Mouse (Mus musculus) c-Kit-positive CD71-negative TER-119-negative erythroid progenitor cells, embryonic 14.5 days (primary cell): ENCODE data around the gene Olfm2.
A peak's percentile ranks its signal among the peaks of the same experiment; 100 is the strongest.
"Not testable (repeated sequence)": the region's sequence is repeated elsewhere in the genome, so short reads cannot be mapped to it uniquely, and the experiment has no call there.

Experiments
- DNase-seq: peaks from one replicate; pipeline ENCODE4 v3.0.0-alpha.2; 2013; ENCODE audit warnings: low read depth

The Olfm2 gene

GRCm38 (mm10) chr9:20653859-20654258, 92.3 kb downstream of the Olfm2 start:
- DNase-seq = no peak

GRCm38 (mm10) chr9:20652260-20652658, 93.9 kb downstream of the Olfm2 start:
- DNase-seq = no peak

- peak; percentile 98 for DNase-seq
Measured at GRCm38 (mm10) chr9:20651602-20652259, 94.4 kb downstream of the Olfm2 start, which contains the start of gene Pin1. TSS of gene Pin1 (plus strand) at chr9:20652095.

- DNase-seq = no peak
Measured at GRCm38 (mm10) chr9:20645121-20645520, 101.0 kb downstream of the Olfm2 start.

GRCm38 (mm10) chr9:20644360-20645081, 101.6 kb downstream of the Olfm2 start, which contains the start of gene Fbxl12:
TSS of gene Fbxl12 (minus strand) at chr9:20644767.
- peak; percentile 65 for DNase-seq

- no peak for DNase-seq
Measured at GRCm38 (mm10) chr9:20643781-20644180, 102.4 kb downstream of the Olfm2 start.

- peak; percentile 83 for DNase-seq
Measured at GRCm38 (mm10) chr9:20642896-20643466, 103.2 kb downstream of the Olfm2 start.

- peak; percentile 90 for DNase-seq
Measured at GRCm38 (mm10) chr9:20642101-20642895, 103.9 kb downstream of the Olfm2 start, which contains the start of gene Ubl5. TSS of gene Ubl5 (plus strand) at chr9:20642878.

GRCm38 (mm10) chr9:20641501-20641900, 104.6 kb downstream of the Olfm2 start:
- DNase-seq = no peak

- no peak for DNase-seq
Measured at GRCm38 (mm10) chr9:20639486-20639885, 106.7 kb downstream of the Olfm2 start.

GRCm38 (mm10) chr9:20638552-20638951, 107.6 kb downstream of the Olfm2 start:
- DNase-seq = no peak

GRCm38 (mm10) chr9:20636790-20637189, 109.4 kb downstream of the Olfm2 start:
- no peak for DNase-seq

- no peak for DNase-seq
Measured at GRCm38 (mm10) chr9:20636256-20636655, 109.9 kb downstream of the Olfm2 start.

GRCm38 (mm10) chr9:20635676-20636075, 110.5 kb downstream of the Olfm2 start:
- DNase-seq = not testable (repeated sequence)

GRCm38 (mm10) chr9:20631332-20631731, 114.8 kb downstream of the Olfm2 start:
- no peak for DNase-seq
